Mouse (Mus musculus) heart, embryonic 15.5 days (tissue): ENCODE data around the gene Hist2h2aa1. TPM values are rescaled to one million over a fixed set of nuclear protein-coding genes. Genes with fewer than 3 reads are reported as not detected.
"Not testable (repeated sequence)": the region's sequence is repeated elsewhere in the genome, so short reads cannot be mapped to it uniquely, and the experiment has no call there.

Source experiments
- ATAC-seq: fragments of 200-750 bp; cut with Nextera tagmentation; replicated peaks from 2 replicates; pipeline ENCODE4 v1.8.0; 2017; ENCODE audit warnings: low read depth, moderate TSS enrichment; ENCODE audit not compliant: insufficient number of reproducible peaks, insufficient read depth, low FRiP score
- H3K27ac ChIP-seq: fragments of 300-500 bp; sonication (generic); 2 replicates; pipeline ENCODE4 v1.5.1; 2015; ENCODE audit warnings: mild to moderate bottlenecking, inconsistent platforms
- H3K27me3 ChIP-seq: fragments of 300-500 bp; sonication (generic); 2 replicates; pipeline ENCODE4 v1.6.1; 2015; ENCODE audit warnings: inconsistent platforms
- H3K36me3 ChIP-seq: fragments of 300-500 bp; sonication (generic); 2 replicates; pipeline ENCODE4 v1.6.1; 2015; ENCODE audit warnings: mild to moderate bottlenecking, inconsistent platforms
- H3K4me1 ChIP-seq: fragments of 300-500 bp; sonication (generic); replicated peaks from 2 replicates; pipeline ENCODE4 v1.6.1; 2015; ENCODE audit warnings: inconsistent platforms
- H3K4me2 ChIP-seq: fragments of 300-500 bp; sonication (generic); 2 replicates; pipeline ENCODE4 v1.6.1; 2015; ENCODE audit warnings: inconsistent platforms, mild to moderate bottlenecking, moderate library complexity
- H3K4me3 ChIP-seq: fragments of 300-500 bp; sonication (generic); 2 replicates; pipeline ENCODE4 v1.5.1; 2015; ENCODE audit warnings: mild to moderate bottlenecking, inconsistent platforms
- H3K9ac ChIP-seq: fragments of 300-500 bp; sonication (generic); 2 replicates; pipeline ENCODE4 v1.6.1; 2015; ENCODE audit warnings: mild to moderate bottlenecking, inconsistent platforms
- H3K9me3 ChIP-seq: fragments of 300-500 bp; sonication (generic); replicated peaks from 2 replicates; pipeline ENCODE4 v1.6.1; 2016; ENCODE audit warnings: inconsistent platforms
- WGBS: fragments of 180-500 bp; shearing (Covaris S2); methylation state at CpG from one replicate; pipeline ENCODE4 v1.1.7; 2015; ENCODE audit warnings: mixed read lengths; 5-methylcytosine and 5-hydroxymethylcytosine counted together
- polyA plus RNA-seq: library from polyadenylated mRNA; unstranded; fragments of >200 nt; fragmentation: Nextera tagmentation; extraction: Ambion mirVana; gene quantifications from 2 replicates; pipeline ENCODE4 v1.2.1, GENCODE M21; 2015

Hist2h2aa1 gene
- polyA plus RNA-seq, 1 experiment from 2014 or later, result 15.1 TPM

DNA sequence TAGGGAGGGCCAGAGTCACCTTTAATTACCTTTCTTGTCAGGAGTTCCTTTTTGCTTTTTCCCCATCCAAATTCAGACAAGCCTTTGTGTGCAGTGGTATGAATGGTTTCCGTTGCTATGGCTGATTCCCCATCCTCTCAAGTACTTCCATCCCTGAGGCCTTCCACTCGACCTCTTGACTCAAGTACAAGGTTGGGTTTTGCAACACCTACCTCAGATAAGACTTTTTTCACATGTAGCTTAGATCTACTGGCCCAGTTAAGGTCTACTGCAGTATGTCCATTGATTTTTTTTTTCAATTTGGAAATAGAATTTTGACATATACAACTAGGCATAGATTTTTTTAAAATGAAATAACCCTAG lies 13.6 kb upstream of the Hist2h2aa1 start:
- no peaks in the 10 kb centered on the region for H3K36me3 ChIP-seq
- ATAC-seq, result no peak
- no peaks in the 10 kb centered on the region for H3K9me3 ChIP-seq
- peaks cover 1% of the 10 kb centered on the region for H3K4me1 ChIP-seq
- H3K27ac ChIP-seq, result no peak overlapping the region
- H3K9ac ChIP-seq, result no peak overlapping the region
- no peak overlapping the region for H3K4me2 ChIP-seq
- 41% methylated on average over 2 of the region's 2 CpGs for WGBS
- no peaks in the 10 kb centered on the region for H3K27me3 ChIP-seq
- no peak overlapping the region for H3K4me3 ChIP-seq

- Histone ChIP-seq H3K36me3 (no peaks in the 10 kb centered on the region), H3K4me1 (peaks cover 16% of the 10 kb centered on the region), H3K27ac (no peak overlapping the region), H3K9me3 (no peaks in the 10 kb centered on the region), H3K4me3 (no peak overlapping the region), H3K27me3 (no peaks in the 10 kb centered on the region), H3K4me2 (no peak overlapping the region), H3K9ac (no peak overlapping the region)
- no peak for ATAC-seq
- 87% methylated on average over 2 of the region's 2 CpGs for WGBS
Observed at GRCm38 (mm10) chr3:96234914-96235313, 10.4 kb upstream of the Hist2h2aa1 start.

- ATAC-seq, result no peak
- no peaks in the 10 kb centered on the region for H3K27me3 ChIP-seq
- H3K4me1 ChIP-seq, result peaks cover 19% of the 10 kb centered on the region
- no peak overlapping the region for H3K4me2 ChIP-seq
- no peak overlapping the region for H3K27ac ChIP-seq
- H3K4me3 ChIP-seq, result no peak overlapping the region
- 51% methylated on average over 3 of the region's 3 CpGs for WGBS
- H3K36me3 ChIP-seq, result no peaks in the 10 kb centered on the region
- no peak overlapping the region for H3K9ac ChIP-seq
- H3K9me3 ChIP-seq, result no peaks in the 10 kb centered on the region
Observed at GRCm38 (mm10) chr3:96235836-96236235, 9.5 kb upstream of the Hist2h2aa1 start.

GRCm38 (mm10) chr3:96236834-96237334 lies 8.4 kb upstream of the Hist2h2aa1 start:
- WGBS, result 79% methylated on average over 4 of the region's 4 CpGs
- Histone ChIP-seq H3K27ac (peak overlapping the region; percentile 69), H3K4me3 (peak overlapping the region; percentile 55), H3K36me3 (no peaks in the 10 kb centered on the region), H3K27me3 (no peaks in the 10 kb centered on the region), H3K4me2 (peak overlapping the region; percentile 65), H3K9ac (peak overlapping the region; percentile 65; the same call in 1 of the 2 replicates), H3K4me1 (peaks cover 19% of the 10 kb centered on the region), H3K9me3 (no peaks in the 10 kb centered on the region)
- ATAC-seq, result no peak

DNA sequence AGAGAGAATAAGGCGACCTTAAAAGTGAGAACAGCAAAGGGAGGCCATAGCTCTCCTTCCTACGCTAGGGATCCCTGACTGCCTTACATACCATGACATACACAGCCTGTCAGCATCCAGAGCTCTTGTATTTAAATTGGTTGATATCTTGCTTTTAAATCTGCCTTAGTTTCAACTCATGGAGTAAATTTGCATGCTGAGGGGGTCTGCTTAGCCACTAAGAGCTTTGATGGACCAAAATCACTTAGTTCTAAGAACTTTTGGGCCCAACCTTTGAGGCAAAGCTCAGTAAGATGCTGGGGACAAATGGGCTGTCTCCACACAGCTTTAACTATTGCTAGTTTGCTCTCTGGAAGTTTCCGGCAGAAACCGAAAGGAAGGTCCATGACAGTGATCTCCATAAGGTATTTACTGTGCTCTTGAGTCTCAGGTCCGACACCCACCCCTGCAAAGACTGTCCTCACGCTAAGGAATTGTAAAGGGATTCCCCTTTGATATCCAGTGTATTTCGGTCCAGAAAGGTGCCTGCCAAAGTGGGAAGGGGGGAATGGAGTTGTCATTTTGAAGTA lies 7.9 kb upstream of the Hist2h2aa1 start:
- 21% methylated on average over 7 of the region's 7 CpGs for WGBS
- Histone ChIP-seq H3K4me3 (peak overlapping the region; percentile 55), H3K9me3 (no peaks in the 10 kb centered on the region), H3K27ac (peak overlapping the region; percentile 69), H3K9ac (peak overlapping the region; percentile 65), H3K27me3 (no peaks in the 10 kb centered on the region), H3K36me3 (no peaks in the 10 kb centered on the region), H3K4me1 (peaks cover 19% of the 10 kb centered on the region), H3K4me2 (peak overlapping the region; percentile 65)
- ATAC-seq, result no peak

DNA sequence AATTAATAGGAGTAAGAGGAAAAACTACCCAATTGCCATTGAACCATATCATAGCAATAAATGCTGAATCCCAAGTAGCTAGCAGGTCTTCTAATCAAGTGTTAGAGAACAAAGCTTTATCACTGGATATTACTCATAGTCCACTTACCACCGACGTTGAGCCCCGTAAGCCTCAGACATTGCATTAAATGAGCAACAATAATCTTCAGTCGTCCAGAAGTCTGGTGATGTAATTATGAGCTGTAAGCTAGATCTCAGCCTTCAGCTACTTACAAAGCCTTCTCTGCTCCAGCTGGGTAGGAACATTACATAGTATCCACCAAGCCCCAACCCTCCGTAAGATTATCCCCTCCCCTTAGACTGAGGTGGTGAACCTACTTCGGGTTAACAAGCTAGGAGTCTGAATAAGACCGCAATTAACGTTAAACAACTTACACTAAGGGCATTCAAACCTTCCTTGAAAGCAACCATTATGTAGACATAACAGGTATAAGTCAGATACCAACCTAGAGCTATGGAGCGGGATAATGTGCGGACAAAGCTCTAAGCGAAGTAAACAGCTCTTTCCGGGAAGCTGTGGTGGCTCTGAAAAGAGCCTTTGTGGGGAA lies 7.3 kb upstream of the Hist2h2aa1 start:
- under 1% methylated on average over 12 of the region's 12 CpGs for WGBS
- Histone ChIP-seq H3K9ac (peak overlapping the region; percentile 65), H3K9me3 (no peaks in the 10 kb centered on the region), H3K4me3 (peak overlapping the region; percentile 55), H3K27ac (peak overlapping the region; percentile 69), H3K4me1 (peaks cover 19% of the 10 kb centered on the region), H3K4me2 (peak overlapping the region; percentile 65), H3K27me3 (no peaks in the 10 kb centered on the region), H3K36me3 (no peaks in the 10 kb centered on the region)
- ATAC-seq, result no peak

- WGBS, result 0% methylated on average over 20 of the region's 68 CpGs
- H3K27me3 ChIP-seq, H3K36me3 ChIP-seq, H3K9me3 ChIP-seq: not testable (repeated sequence)
- Histone ChIP-seq H3K4me3 (peak within 1 kb of the TSS; percentile 55), H3K9ac (peak within 1 kb of the TSS; percentile 65), H3K4me1 (peaks cover 30% of the 10 kb centered on the region), H3K27ac (peak within 1 kb of the TSS; percentile 82), H3K4me2 (peak within 1 kb of the TSS; percentile 65)
- ATAC-seq, result peak; percentile 87
Observed at GRCm38 (mm10) chr3:96238954-96239793, 6.1 kb upstream of the Hist2h2aa1 start, which contains the start of gene Hist2h3c2. TSS of gene Hist2h3c2 (minus strand) at chr3:96239127.

DNA sequence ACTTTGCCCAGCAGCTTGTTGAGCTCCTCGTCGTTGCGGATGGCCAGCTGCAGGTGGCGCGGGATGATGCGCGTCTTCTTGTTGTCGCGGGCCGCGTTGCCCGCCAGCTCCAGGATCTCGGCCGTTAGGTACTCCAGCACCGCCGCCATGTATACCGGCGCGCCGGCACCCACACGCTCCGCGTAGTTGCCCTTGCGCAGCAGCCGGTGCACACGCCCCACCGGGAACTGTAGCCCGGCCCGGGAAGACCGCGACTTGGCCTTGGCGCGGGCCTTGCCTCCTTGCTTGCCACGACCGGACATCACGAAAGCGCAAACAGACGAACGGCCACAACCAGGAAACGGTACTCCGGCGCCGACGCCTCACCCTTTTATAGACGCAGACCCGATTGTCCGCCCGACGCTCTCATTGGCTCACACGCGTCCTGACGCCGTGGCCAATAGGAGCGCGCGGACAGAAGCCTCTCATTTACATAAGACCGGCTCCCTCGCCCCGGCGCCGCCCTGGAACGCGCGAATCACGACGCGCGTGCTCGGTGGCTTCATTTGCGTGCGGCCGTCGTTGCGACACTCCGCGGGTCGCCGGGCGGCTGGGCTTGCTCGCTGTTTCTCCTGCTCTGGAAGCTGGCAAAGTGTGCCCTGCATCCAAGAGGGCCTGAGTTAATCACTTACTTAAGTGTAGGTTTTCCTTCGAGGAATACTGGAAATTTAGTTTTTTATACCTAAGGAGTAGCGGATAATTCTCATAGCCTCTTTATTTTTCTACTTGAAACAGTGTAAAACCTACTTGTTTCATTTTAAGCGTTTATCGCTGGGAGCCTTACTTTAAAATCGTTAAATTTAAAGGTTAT lies 5.1 kb upstream of the Hist2h2aa1 start, which contains the start of gene Hist2h2aa2:
TSS of gene Hist2h2aa2 (minus strand) at position 328 of the 850 bp plus-strand sequence.
- not testable (repeated sequence) for H3K27me3 ChIP-seq, H3K9me3 ChIP-seq, H3K36me3 ChIP-seq
- Histone ChIP-seq H3K4me3 (peak within 1 kb of the TSS; percentile 44), H3K4me2 (peak within 1 kb of the TSS; percentile 56), H3K27ac (peak within 1 kb of the TSS; percentile 87), H3K4me1 (peaks cover 35% of the 10 kb centered on the region), H3K9ac (peak within 1 kb of the TSS; percentile 52)
- ATAC-seq, result peak; percentile 85
- 3% methylated on average over 47 of the region's 85 CpGs for WGBS

DNA sequence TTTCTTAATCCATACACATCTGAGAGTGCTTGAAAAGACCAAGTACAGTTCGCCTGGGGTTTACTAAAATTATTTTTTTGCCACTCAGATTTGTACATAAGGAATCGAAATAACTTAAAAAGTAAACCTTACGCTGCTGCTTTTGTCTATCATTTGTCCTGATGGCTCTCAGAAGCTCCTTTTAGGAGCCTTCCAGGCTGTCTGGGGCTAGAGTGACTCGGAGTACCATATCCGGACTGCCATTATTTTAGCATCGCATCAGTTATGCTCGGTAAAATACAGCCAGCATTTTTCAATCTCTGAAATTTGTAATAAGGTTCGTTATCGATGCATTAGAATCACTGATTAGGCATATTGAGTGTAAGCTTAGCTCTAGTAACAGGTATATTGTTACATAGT lies 4.5 kb upstream of the Hist2h2aa1 start:
- H3K4me2 ChIP-seq, result peak overlapping the region; percentile 56
- ATAC-seq, result no peak
- H3K4me3 ChIP-seq, result no peak overlapping the region
- no peaks in the 10 kb centered on the region for H3K27me3 ChIP-seq
- 80% methylated on average over 9 of the region's 9 CpGs for WGBS
- H3K27ac ChIP-seq, result peak overlapping the region; percentile 87
- peak overlapping the region; percentile 52 for H3K9ac ChIP-seq
- no peaks in the 10 kb centered on the region for H3K9me3 ChIP-seq
- peaks cover 35% of the 10 kb centered on the region for H3K4me1 ChIP-seq
- H3K36me3 ChIP-seq, result no peaks in the 10 kb centered on the region

- Histone ChIP-seq H3K9me3 (no peaks in the 10 kb centered on the region), H3K27me3 (no peaks in the 10 kb centered on the region), H3K4me3 (peak overlapping the region; percentile 50; the same call in 1 of the 2 replicates), H3K36me3 (no peaks in the 10 kb centered on the region), H3K9ac (peak overlapping the region; percentile 66; the same call in 1 of the 2 replicates), H3K4me2 (peak overlapping the region; percentile 73), H3K4me1 (peaks cover 35% of the 10 kb centered on the region), H3K27ac (peak overlapping the region; percentile 96)
- 76% methylated on average over 7 of the region's 7 CpGs for WGBS
- no peak for ATAC-seq
Observed at GRCm38 (mm10) chr3:96243921-96244572, 1.2 kb upstream of the Hist2h2aa1 start.
